Mouse (Mus musculus): ENCODE results near the gene Nr1d1.

DNA sequence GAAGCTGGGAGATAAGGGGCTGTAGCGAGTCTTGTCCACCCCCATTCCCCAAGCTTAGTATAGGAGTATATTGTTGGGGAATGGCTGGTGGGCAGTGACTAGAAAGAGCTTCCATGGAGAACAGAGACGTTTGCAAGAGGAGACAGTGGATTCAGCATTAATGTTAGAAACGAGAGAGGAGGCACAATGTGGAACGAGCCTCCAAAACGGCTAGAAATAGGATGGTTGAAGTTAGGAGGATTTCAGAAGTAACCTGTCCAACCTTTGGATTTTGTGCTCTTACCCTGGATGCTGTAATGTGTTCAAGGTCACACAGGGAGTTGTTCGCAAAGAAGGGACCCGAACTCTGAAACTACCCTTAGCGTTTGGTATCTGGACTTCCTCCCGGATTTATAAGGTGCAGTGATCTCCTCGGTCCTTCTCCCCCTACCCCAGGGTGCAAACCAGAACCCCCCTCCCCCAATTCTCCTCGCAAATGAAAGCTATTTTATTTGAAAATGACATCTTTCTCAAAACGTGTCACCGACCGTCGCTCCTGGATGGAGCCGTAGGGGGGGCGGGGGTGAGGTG lies 34.0 kb downstream of the Nr1d1 start:
- no peak for TF ChIP-seq POLR2A (IDR thresholded peaks at IDR 0.05; ENCODE audit: extremely low read depth, insufficient read depth, low read length)
- no peak for TF ChIP-seq CTCF (IDR thresholded peaks at IDR 0.05; ENCODE audit: low read depth, low read length)

Data from liver, adult 2 months (tissue).